Mouse (Mus musculus) heart, embryonic 16.5 days (tissue): ENCODE measurements at regions not wholly inside any gene's neighbourhood (a gene's known extent, or its start where the extent isn't known, plus 50 kb on each side); places are given as distances from the start of the nearest gene placed in this dataset.

ENCODE experiments used
- ATAC-seq: fragments of 200-750 bp; cut with Nextera tagmentation; replicated peaks from 2 replicates; pipeline ENCODE4 v1.8.0; 2017; ENCODE audit warnings: moderate number of reproducible peaks; ENCODE audit not compliant: insufficient read depth, low FRiP score; ENCODE audit errors: extremely low read depth
- H3K27ac ChIP-seq: fragments of 300-500 bp; sonication (generic); 2 replicates; pipeline ENCODE4 v1.5.1; 2014; ENCODE audit warnings: mild to moderate bottlenecking, low read length, control low read depth, moderate library complexity
- H3K27me3 ChIP-seq: fragments of 300-500 bp; sonication (generic); 2 replicates; pipeline ENCODE4 v1.6.1; 2014; ENCODE audit warnings: low read length, mixed read lengths; ENCODE audit not compliant: control insufficient read depth, insufficient read depth
- H3K36me3 ChIP-seq: fragments of 300-500 bp; sonication (generic); 2 replicates; pipeline ENCODE4 v1.6.1; 2014; ENCODE audit not compliant: control insufficient read depth, insufficient read depth
- H3K4me1 ChIP-seq: fragments of 300-500 bp; sonication (generic); 2 replicates; pipeline ENCODE4 v1.6.1; 2014; ENCODE audit warnings: low read length, mixed read lengths; ENCODE audit not compliant: control insufficient read depth, insufficient read depth
- H3K4me2 ChIP-seq: fragments of 300-500 bp; sonication (generic); 2 replicates; pipeline ENCODE4 v1.6.1; 2014; ENCODE audit warnings: low read depth, mild to moderate bottlenecking, control low read depth, low read length
- H3K4me3 ChIP-seq: fragments of 300-500 bp; sonication (generic); 2 replicates; pipeline ENCODE4 v1.5.1; 2014; ENCODE audit warnings: mild to moderate bottlenecking, control low read depth, low read length
- H3K9ac ChIP-seq: fragments of 300-500 bp; sonication (generic); 2 replicates; pipeline ENCODE4 v1.6.1; 2014; ENCODE audit warnings: low read length, control low read depth
- H3K9me3 ChIP-seq: fragments of 300-500 bp; sonication (generic); replicated peaks from 2 replicates; pipeline ENCODE4 v1.6.1; 2016; ENCODE audit warnings: low read length; ENCODE audit not compliant: control insufficient read depth
- WGBS: fragments of 180-500 bp; shearing (Covaris S2); extraction: QIAGEN DNeasy Blood & Tissue Kit; methylation state at CpG from one replicate; pipeline ENCODE4 v1.1.7; 2014; 5-methylcytosine and 5-hydroxymethylcytosine counted together

GRCm38 (mm10) chr15:61410789-61411188 is 488.0 kb upstream of the A1bg start:
- H3K4me2 ChIP-seq, result no peak overlapping the region
- no peak for ATAC-seq
- no peaks in the 10 kb centered on the region for H3K36me3 ChIP-seq
- H3K9me3 ChIP-seq, result no peaks in the 10 kb centered on the region
- H3K4me3 ChIP-seq, result no peak overlapping the region
- H3K4me1 ChIP-seq, result no peaks in the 10 kb centered on the region
- H3K27ac ChIP-seq, result no peak overlapping the region
- 67% methylated on average over 2 of the region's 2 CpGs for WGBS
- no peaks in the 10 kb centered on the region for H3K27me3 ChIP-seq
- no peak overlapping the region for H3K9ac ChIP-seq

GRCm38 (mm10) chr15:61408621-61409020 is 485.8 kb upstream of the A1bg start:
- no peak overlapping the region for H3K4me3 ChIP-seq
- WGBS, result 91% methylated on average over 1 of the region's 1 CpGs
- H3K27ac ChIP-seq, result no peak overlapping the region
- no peak overlapping the region for H3K9ac ChIP-seq
- no peaks in the 10 kb centered on the region for H3K9me3 ChIP-seq
- H3K4me1 ChIP-seq, result no peaks in the 10 kb centered on the region
- no peak for ATAC-seq
- H3K4me2 ChIP-seq, result no peak overlapping the region
- H3K27me3 ChIP-seq, result no peaks in the 10 kb centered on the region
- H3K36me3 ChIP-seq, result no peaks in the 10 kb centered on the region

GRCm38 (mm10) chr15:61400720-61401119 is 477.9 kb upstream of the A1bg start:
- H3K4me3 ChIP-seq, result no peak overlapping the region
- ATAC-seq, result no peak
- no peak overlapping the region for H3K9ac ChIP-seq
- H3K4me2 ChIP-seq, result no peak overlapping the region
- no peaks in the 10 kb centered on the region for H3K9me3 ChIP-seq
- H3K36me3 ChIP-seq, result no peaks in the 10 kb centered on the region
- H3K4me1 ChIP-seq, result peaks cover under 1% of the 10 kb centered on the region; the same call in 1 of the 2 replicates
- H3K27ac ChIP-seq, result no peak overlapping the region
- no peaks in the 10 kb centered on the region for H3K27me3 ChIP-seq

- Histone ChIP-seq H3K9ac (no peak overlapping the region), H3K27ac (no peak overlapping the region), H3K4me2 (no peak overlapping the region), H3K9me3 (no peaks in the 10 kb centered on the region), H3K4me3 (no peak overlapping the region), H3K4me1 (peaks cover 8% of the 10 kb centered on the region), H3K36me3 (no peaks in the 10 kb centered on the region), H3K27me3 (no peaks in the 10 kb centered on the region)
- 57% methylated on average over 2 of the region's 2 CpGs for WGBS
- ATAC-seq, result no peak
Measured at GRCm38 (mm10) chr15:61399971-61400370, 477.2 kb upstream of the A1bg start.

GRCm38 (mm10) chr15:61398829-61399228 is 476.0 kb upstream of the A1bg start:
- Histone ChIP-seq H3K4me2 (no peak overlapping the region), H3K4me1 (peaks cover 10% of the 10 kb centered on the region), H3K27me3 (no peaks in the 10 kb centered on the region), H3K27ac (no peak overlapping the region), H3K4me3 (no peak overlapping the region), H3K9me3 (no peaks in the 10 kb centered on the region), H3K36me3 (no peaks in the 10 kb centered on the region), H3K9ac (no peak overlapping the region)
- ATAC-seq, result no peak; the same call in 1 of the 2 replicates
- 64% methylated on average over 3 of the region's 3 CpGs for WGBS

- Histone ChIP-seq H3K4me2 (no peak overlapping the region), H3K4me3 (no peak overlapping the region), H3K9ac (no peak overlapping the region), H3K27me3 (no peaks in the 10 kb centered on the region), H3K36me3 (no peaks in the 10 kb centered on the region), H3K9me3 (no peaks in the 10 kb centered on the region), H3K4me1 (peaks cover 10% of the 10 kb centered on the region), H3K27ac (no peak overlapping the region)
- WGBS, result 80% methylated on average over 3 of the region's 3 CpGs
- ATAC-seq, result no peak
Measured at GRCm38 (mm10) chr15:61397061-61397460, 474.2 kb upstream of the A1bg start.

- Histone ChIP-seq H3K4me2 (peak overlapping the region; percentile 15; the same call in 1 of the 2 replicates), H3K4me1 (peaks cover 10% of the 10 kb centered on the region), H3K9ac (no peak overlapping the region), H3K27ac (peak overlapping the region; percentile 68), H3K9me3 (no peaks in the 10 kb centered on the region), H3K27me3 (no peaks in the 10 kb centered on the region), H3K36me3 (no peaks in the 10 kb centered on the region), H3K4me3 (no peak overlapping the region)
- WGBS, result 11% methylated on average over 8 of the region's 8 CpGs
- ATAC-seq, result peak; percentile 77
Measured at GRCm38 (mm10) chr15:61395296-61395826, 472.5 kb upstream of the A1bg start.

GRCm38 (mm10) chr15:61380666-61381065 is 457.9 kb upstream of the A1bg start:
- Histone ChIP-seq H3K27ac (no peak overlapping the region), H3K4me1 (no peaks in the 10 kb centered on the region), H3K9me3 (no peaks in the 10 kb centered on the region), H3K4me3 (no peak overlapping the region), H3K36me3 (no peaks in the 10 kb centered on the region), H3K4me2 (no peak overlapping the region), H3K27me3 (no peaks in the 10 kb centered on the region), H3K9ac (no peak overlapping the region)
- ATAC-seq, result no peak
- WGBS, result 40% methylated on average over 3 of the region's 3 CpGs

GRCm38 (mm10) chr15:61366276-61366675 is 443.5 kb upstream of the A1bg start:
- ATAC-seq, result no peak
- WGBS, result 65% methylated on average over 3 of the region's 3 CpGs
- H3K4me3 ChIP-seq, result no peak overlapping the region

More at GRCm38 (mm10) chr15:61366276-61366675, 443.5 kb upstream of the A1bg start:
- H3K27ac ChIP-seq, result no peak overlapping the region
- H3K4me2 ChIP-seq, result no peak overlapping the region
- no peaks in the 10 kb centered on the region for H3K9me3 ChIP-seq
- no peaks in the 10 kb centered on the region for H3K4me1 ChIP-seq
- H3K27me3 ChIP-seq, result no peaks in the 10 kb centered on the region
- no peaks in the 10 kb centered on the region for H3K36me3 ChIP-seq
- no peak overlapping the region for H3K9ac ChIP-seq
